Mouse (Mus musculus): ENCODE measurements around the gene Neb. TPM values are rescaled to one million over a fixed set of nuclear protein-coding genes. Genes with fewer than 3 reads are reported as not detected.

Neb gene
- total RNA-seq, 2 experiments from 2014 or later: 4,410 to 4,654 TPM

Small RNA genes within 50 kb of the gene (microRNA-seq; reads per million reads assigned to microRNA genes)
- gene Gm22095: 0 reads per million in 2 experiments

Other genes with a start within 250 kb of the Neb start
- gene Arl5a, start 46.4 kb upstream of the Neb start, total RNA-seq (2021): 10 to 100 TPM; 27.3 to 33.2 TPM

All from gastrocnemius, postnatal 14 days (tissue).